Mouse (Mus musculus): ENCODE data around the gene Ccdc57.

Gene Ccdc57

GRCm38 (mm10) chr11:120804769-120805168, 127.9 kb downstream of the Ccdc57 start:
- ChIA-PET CTCF (interaction anchor here in 3 of 4 experiments (0.6 to 2.0 kb wide), 9 partner anchors 18 to 237 kb away, joined by 3 to 6 read pairs (median 4); no protein-coding TSS in a partner anchor), POLR2A (interaction anchor here (0.5 to 15.0 kb wide), 50 partner anchors 8 to 572 kb away, joined by 3 to 274 read pairs (median 4); partner anchors contain the start of genes Dus1l (in 4 of the 4), Fasn (in 3 of the 4), Rac3 (in 2 of the 4) and Arl16 (in 1 of the 4))

GRCm38 (mm10) chr11:120804274-120804673, 128.4 kb downstream of the Ccdc57 start:
- ChIA-PET CTCF (interaction anchor here in 3 of 4 experiments (0.6 to 2.0 kb wide), 9 partner anchors 10 to 237 kb away, joined by 3 to 5 read pairs (median 4); no protein-coding TSS in a partner anchor), POLR2A (interaction anchor here (0.5 to 15.0 kb wide), 48 partner anchors 8 to 572 kb away, joined by 3 to 274 read pairs (median 4); partner anchors contain the start of genes Fasn (in 3 of the 4), Dus1l (in 2 of the 4), Pycr1 (in 2 of the 4) and Rac3 (in 2 of the 4))

- CTCF ChIA-PET, result interaction anchor here (0.6 to 2.7 kb wide), 66 partner anchors 8 to 652 kb away, joined by 3 to 38 read pairs (median 4); partner anchors contain the start of genes Rac3 (in 3 of the 4), Fasn (in 2 of the 4), Ccdc57 (in 1 of the 4) and Cenpx (in 1 of the 4)
- POLR2A ChIA-PET, result interaction anchor here (0.5 to 4.4 kb wide), 105 partner anchors 8 to 1138 kb away, joined by 3 to 50 read pairs (median 4); partner anchors contain the start of genes Cenpx (in 3 of the 4), Fasn (in 3 of the 4), Lrrc45 (in 3 of the 4) and Rac3 (in 3 of the 4)
Observed at GRCm38 (mm10) chr11:120800061-120800904, 132.4 kb downstream of the Ccdc57 start.

GRCm38 (mm10) chr11:120799316-120799890, 133.3 kb downstream of the Ccdc57 start:
- POLR2A ChIA-PET, result interaction anchor here (0.6 to 4.4 kb wide), 75 partner anchors 10 to 347 kb away, joined by 3 to 50 read pairs (median 6); partner anchors contain the start of genes Cenpx (in 3 of the 4), Fasn (in 3 of the 4), Lrrc45 (in 3 of the 4) and Rac3 (in 3 of the 4)
- CTCF ChIA-PET, result interaction anchor here (0.6 to 2.7 kb wide), 49 partner anchors 9 to 404 kb away, joined by 3 to 38 read pairs (median 4); partner anchors contain the start of genes Rac3 (in 3 of the 4), Ccdc57 (in 1 of the 4), Dcxr (in 1 of the 4) and Fasn (in 1 of the 4)

GRCm38 (mm10) chr11:120798244-120798643, 134.4 kb downstream of the Ccdc57 start:
- POLR2A ChIA-PET, result interaction anchor here in 2 of 4 experiments (0.6 to 4.4 kb wide), 14 partner anchors 9 to 241 kb away, joined by 3 to 45 read pairs (median 4); partner anchors contain the start of gene P4hb (in 1 of the 2)

GRCm38 (mm10) chr11:120796614-120796946, 136.1 kb downstream of the Ccdc57 start:
- ChIA-PET POLR2A (interaction anchor here (0.6 to 3.1 kb wide), 29 partner anchors 8 to 867 kb away, joined by 3 to 28 read pairs (median 4); partner anchors contain the start of genes Gps1 (in 2 of the 4), Rfng (in 2 of the 4), Arl16 (in 1 of the 4) and Cenpx (in 1 of the 4)), CTCF (interaction anchor here (0.7 to 3.6 kb wide), 9 partner anchors 13 to 489 kb away, joined by 3 to 12 read pairs (median 4); partner anchors contain the start of genes Rac3 (in 2 of the 4) and Rfng (in 1 of the 4))

More at GRCm38 (mm10) chr11:120798244-120798643, 134.4 kb downstream of the Ccdc57 start:
- CTCF ChIA-PET, result interaction anchor here in 3 of 4 experiments (0.6 to 3.6 kb wide), 4 partner anchors 17 to 77 kb away, joined by 3 to 12 read pairs (median 8); partner anchors contain the start of gene Rac3 (in 1 of the 3)

GRCm38 (mm10) chr11:120795756-120796613, 136.7 kb downstream of the Ccdc57 start, which contains the start of gene Dus1l:
TSS of gene Dus1l (minus strand) at chr11:120796403.
- ChIA-PET CTCF (interaction anchor here (0.7 to 3.6 kb wide), 13 partner anchors 10 to 489 kb away, joined by 3 to 12 read pairs (median 4); partner anchors contain the start of genes Rac3 (in 2 of the 4) and Rfng (in 1 of the 4)), POLR2A (interaction anchor here (0.6 to 3.1 kb wide), 43 partner anchors 9 to 866 kb away, joined by 3 to 28 read pairs (median 4); partner anchors contain the start of genes Gps1 (in 2 of the 4), Rfng (in 2 of the 4), Arl16 (in 1 of the 4) and Cenpx (in 1 of the 4))

GRCm38 (mm10) chr11:120792652-120793051, 140.0 kb downstream of the Ccdc57 start:
- ChIA-PET CTCF (interaction anchor here in 2 of 4 experiments (1.0 to 1.9 kb wide), 2 partner anchors 16 to 72 kb away, joined by 3 to 5 read pairs; no protein-coding TSS in a partner anchor), POLR2A (interaction anchor here in 2 of 4 experiments (0.5 to 1.5 kb wide), 5 partner anchors 12 to 301 kb away, joined by 3 to 5 read pairs (median 4); partner anchors contain the start of genes Fasn (in 1 of the 2), Pycr1 (in 1 of the 2) and Slc25a10 (in 1 of the 2))

- ChIA-PET CTCF (interaction anchor here in 2 of 4 experiments (1.0 to 2.2 kb wide), 4 partner anchors 10 to 69 kb away, joined by 3 to 9 read pairs (median 6); no protein-coding TSS in a partner anchor), POLR2A (interaction anchor here in 2 of 4 experiments (0.7 to 6.2 kb wide), 5 partner anchors 9 to 200 kb away, joined by 3 to 45 read pairs (median 3); no protein-coding TSS in a partner anchor)
Observed at GRCm38 (mm10) chr11:120789810-120790209, 142.9 kb downstream of the Ccdc57 start.

GRCm38 (mm10) chr11:120789355-120789754, 143.3 kb downstream of the Ccdc57 start:
- CTCF ChIA-PET, result interaction anchor here in 2 of 4 experiments (1.0 to 2.2 kb wide), 2 partner anchors 11 to 13 kb away, joined by 3 to 9 read pairs; no protein-coding TSS in a partner anchor
- POLR2A ChIA-PET, result interaction anchor here in 2 of 4 experiments (0.7 to 6.2 kb wide), 4 partner anchors 10 to 200 kb away, joined by 3 to 45 read pairs (median 3); no protein-coding TSS in a partner anchor

GRCm38 (mm10) chr11:120788460-120788859, 144.2 kb downstream of the Ccdc57 start:
- ChIA-PET POLR2A (interaction anchor here in 3 of 4 experiments (0.7 to 6.2 kb wide), 12 partner anchors 11 to 215 kb away, joined by 3 to 45 read pairs (median 4); partner anchors contain the start of genes Cenpx (in 1 of the 3), Lrrc45 (in 1 of the 3), P4hb (in 1 of the 3) and Rac3 (in 1 of the 3)), CTCF (interaction anchor here (0.7 to 2.0 kb wide), 5 partner anchors 11 to 68 kb away, joined by 3 to 9 read pairs (median 4); no protein-coding TSS in a partner anchor)

- CTCF ChIA-PET, result interaction anchor here (0.6 to 2.2 kb wide), 8 partner anchors 9 to 341 kb away, joined by 3 to 12 read pairs (median 3); no protein-coding TSS in a partner anchor
Observed at GRCm38 (mm10) chr11:120785145-120785544, 147.5 kb downstream of the Ccdc57 start.

GRCm38 (mm10) chr11:120784064-120784791, 148.4 kb downstream of the Ccdc57 start, which contains the start of the genes Rfng and Gps1:
TSS of gene Rfng (minus strand) at chr11:120784207.
TSS of gene Gps1 (plus strand) at chr11:120784272.
- POLR2A ChIA-PET, result interaction anchor here (0.5 to 3.9 kb wide), 18 partner anchors 8 to 847 kb away, joined by 3 to 27 read pairs (median 4); partner anchors contain the start of genes Dus1l (in 3 of the 4), Rac3 (in 2 of the 4), Cenpx (in 1 of the 4) and Lrrc45 (in 1 of the 4)
- CTCF ChIA-PET, result interaction anchor here (0.6 to 1.8 kb wide), 9 partner anchors 8 to 685 kb away, joined by 3 to 6 read pairs (median 4); partner anchors contain the start of gene Dus1l (in 1 of the 4)

More at GRCm38 (mm10) chr11:120785145-120785544, 147.5 kb downstream of the Ccdc57 start:
- POLR2A ChIA-PET, result interaction anchor here (0.6 to 6.2 kb wide), 22 partner anchors 8 to 212 kb away, joined by 3 to 45 read pairs (median 6); partner anchors contain the start of genes Dus1l (in 4 of the 4), P4hb (in 1 of the 4) and Rac3 (in 1 of the 4)

- ChIA-PET POLR2A (interaction anchor here in 3 of 4 experiments (0.5 to 1.6 kb wide), 16 partner anchors 12 to 847 kb away, joined by 3 to 7 read pairs (median 3); partner anchors contain the start of genes Cenpx (in 1 of the 3), Dus1l (in 1 of the 3), Lrrc45 (in 1 of the 3) and Rac3 (in 1 of the 3)), CTCF (interaction anchor here in 3 of 4 experiments (0.6 to 1.8 kb wide), 7 partner anchors 12 to 360 kb away, joined by 3 to 6 read pairs (median 4); partner anchors contain the start of gene Dus1l (in 1 of the 3))
Observed at GRCm38 (mm10) chr11:120783426-120784063, 149.1 kb downstream of the Ccdc57 start.

Data from embryonic stem cell, embryonic (primary cell).